Mouse (Mus musculus) brain, embryonic 18.5 days (tissue): ENCODE measurements around the gene Blvrb.
"Not testable (repeated sequence)": the region's sequence is repeated elsewhere in the genome, so short reads cannot be mapped to it uniquely, and the experiment has no call there.

Experiments used
- DNase-seq: peaks from one replicate; pipeline ENCODE4 v3.0.0-alpha.2; 2012; ENCODE audit warnings: low read depth, low spot score

The Blvrb gene

GRCm38 (mm10) chr7:27480927-27481626 is 33.3 kb downstream of the Blvrb start:
- no peak for DNase-seq

GRCm38 (mm10) chr7:27481627-27481969 is 33.8 kb downstream of the Blvrb start:
- DNase-seq, result no peak

- no peak for DNase-seq
Measured at GRCm38 (mm10) chr7:27483860-27484259, 36.1 kb downstream of the Blvrb start.

- no peak for DNase-seq
Measured at GRCm38 (mm10) chr7:27486102-27486769, 38.5 kb downstream of the Blvrb start.

- DNase-seq, result peak; percentile 98
Measured at GRCm38 (mm10) chr7:27486770-27487697, 39.3 kb downstream of the Blvrb start, which contains the start of gene Sertad1. Gene Sertad1, plus strand, starts transcription at chr7:27486910.

- DNase-seq, result no peak
Measured at GRCm38 (mm10) chr7:27487740-27488268, 40.0 kb downstream of the Blvrb start.

GRCm38 (mm10) chr7:27489270-27489869 is 41.6 kb downstream of the Blvrb start:
- DNase-seq, result no peak

GRCm38 (mm10) chr7:27490227-27490542 is 42.4 kb downstream of the Blvrb start:
- no peak for DNase-seq

- no peak for DNase-seq
Measured at GRCm38 (mm10) chr7:27490543-27491329, 43.0 kb downstream of the Blvrb start.

- DNase-seq, result no peak
Measured at GRCm38 (mm10) chr7:27491856-27492255, 44.1 kb downstream of the Blvrb start.

- DNase-seq, result no peak
Measured at GRCm38 (mm10) chr7:27493022-27493421, 45.2 kb downstream of the Blvrb start.

- no peak for DNase-seq
Measured at GRCm38 (mm10) chr7:27493450-27493849, 45.7 kb downstream of the Blvrb start.

- not testable (repeated sequence) for DNase-seq
Measured at GRCm38 (mm10) chr7:27494659-27495367, 47.0 kb downstream of the Blvrb start.

GRCm38 (mm10) chr7:27499036-27499435 is 51.3 kb downstream of the Blvrb start, which contains the start of gene Prx:
Gene Prx, plus strand, starts transcription at chr7:27499324.
- no peak for DNase-seq

GRCm38 (mm10) chr7:27501620-27502019 is 53.8 kb downstream of the Blvrb start:
- no peak for DNase-seq

GRCm38 (mm10) chr7:27506765-27507370 is 59.1 kb downstream of the Blvrb start:
- no peak for DNase-seq

GRCm38 (mm10) chr7:27507711-27508647 is 60.2 kb downstream of the Blvrb start:
- peak; percentile 85 for DNase-seq

GRCm38 (mm10) chr7:27508648-27509005 is 60.8 kb downstream of the Blvrb start:
- DNase-seq, result no peak

- DNase-seq, result no peak
Measured at GRCm38 (mm10) chr7:27510809-27511208, 63.0 kb downstream of the Blvrb start.
